Mouse (Mus musculus) hematopoietic multipotent progenitor cell, adult 10-12 weeks (in vitro differentiated cells): ENCODE measurements around the gene Gaa. TPM values are rescaled to one million over a fixed set of nuclear protein-coding genes. Genes with fewer than 3 reads are reported as not detected.

Source experiments
- polyA plus RNA-seq: library from polyadenylated mRNA; stranded (reverse); fragments of >175 nt; gene quantifications from 2 replicates; pipeline ENCODE4 v1.2.3, GENCODE M21; 2012; ENCODE audit warnings: low replicate concordance

Gaa gene
- 50.9 and 72.0 TPM in 2 replicates for polyA plus RNA-seq

DNA sequence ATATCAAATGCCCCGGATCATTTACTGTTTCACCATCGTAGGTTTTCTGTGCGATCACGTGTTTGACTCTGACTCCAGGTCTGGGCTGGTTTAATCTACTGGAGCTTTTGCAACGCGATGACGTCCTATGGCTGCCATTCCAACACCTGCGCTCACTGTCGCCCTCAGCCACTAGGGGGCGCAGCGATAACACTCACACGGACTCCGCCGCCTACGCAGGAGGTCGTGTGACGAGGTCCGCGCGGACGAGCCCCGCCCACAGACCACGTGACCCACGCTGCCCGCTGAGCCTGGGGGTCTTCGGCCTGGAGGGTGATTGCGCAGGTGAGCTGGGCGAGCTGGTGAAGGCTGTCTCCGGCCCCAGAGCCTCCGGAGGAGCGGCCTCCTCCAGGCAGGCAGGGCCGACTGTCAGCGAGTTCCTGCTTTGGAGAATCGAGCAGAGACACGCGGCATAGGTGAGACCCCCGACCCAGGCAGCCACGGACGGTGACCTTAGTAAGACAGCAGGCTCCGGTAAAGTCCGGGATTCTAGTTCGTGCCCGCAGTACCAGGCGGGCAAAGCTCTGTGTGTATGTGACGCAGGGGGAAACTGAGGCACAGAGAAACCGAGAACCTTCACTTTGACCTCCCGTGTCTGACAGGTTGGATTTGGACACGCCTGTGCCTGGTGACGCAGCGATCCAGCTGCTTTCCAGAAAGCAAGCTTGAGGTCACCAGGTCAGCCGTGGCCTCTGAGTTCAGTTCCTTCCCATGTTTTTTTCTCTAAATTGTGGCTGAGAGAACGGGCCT lies at the start of gene Gaa:
TSS of gene Gaa (plus strand) at position 120 of the 789 bp plus-strand sequence.

DNA sequence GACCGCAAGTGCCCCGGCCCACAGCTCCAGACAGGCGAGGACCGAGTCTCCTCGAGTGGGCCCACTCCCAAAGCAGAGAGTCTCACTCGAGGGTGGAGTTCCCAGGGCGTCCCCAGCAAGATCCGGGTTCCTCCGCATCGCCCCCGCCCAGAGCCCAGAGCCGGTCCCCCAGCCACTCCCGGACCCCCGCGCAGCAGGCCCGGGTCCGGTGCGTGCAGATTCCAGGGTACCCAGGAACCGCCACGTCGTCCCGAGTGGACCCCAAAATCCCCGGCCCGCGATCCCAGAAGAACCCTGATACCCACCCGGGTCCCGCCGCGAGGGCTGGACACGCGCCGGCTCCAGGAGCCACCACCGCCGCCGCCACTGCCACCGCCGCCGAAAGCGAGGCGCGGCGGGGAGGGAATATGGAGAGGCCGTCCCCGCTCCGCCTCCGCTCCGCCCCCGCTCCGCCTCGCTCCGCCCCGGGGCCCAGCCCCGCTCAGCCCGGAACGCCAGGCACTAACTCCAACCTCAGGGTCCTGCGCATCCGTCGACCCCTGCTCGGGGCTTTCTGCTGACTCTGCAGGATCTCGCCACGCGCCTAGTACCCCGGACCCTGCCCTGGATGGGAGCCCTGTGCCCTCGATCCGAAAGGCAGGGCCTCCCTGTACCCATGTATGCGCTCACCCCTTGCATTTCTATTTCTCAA lies 39.5 kb upstream of the Gaa start, which contains the start of the genes Tbc1d16 and Ccdc40:
TSS of gene Tbc1d16 (minus strand) at position 409 of the 691 bp plus-strand sequence.
TSS of gene Ccdc40 (plus strand) at position 482 of the 691 bp plus-strand sequence.

DNA sequence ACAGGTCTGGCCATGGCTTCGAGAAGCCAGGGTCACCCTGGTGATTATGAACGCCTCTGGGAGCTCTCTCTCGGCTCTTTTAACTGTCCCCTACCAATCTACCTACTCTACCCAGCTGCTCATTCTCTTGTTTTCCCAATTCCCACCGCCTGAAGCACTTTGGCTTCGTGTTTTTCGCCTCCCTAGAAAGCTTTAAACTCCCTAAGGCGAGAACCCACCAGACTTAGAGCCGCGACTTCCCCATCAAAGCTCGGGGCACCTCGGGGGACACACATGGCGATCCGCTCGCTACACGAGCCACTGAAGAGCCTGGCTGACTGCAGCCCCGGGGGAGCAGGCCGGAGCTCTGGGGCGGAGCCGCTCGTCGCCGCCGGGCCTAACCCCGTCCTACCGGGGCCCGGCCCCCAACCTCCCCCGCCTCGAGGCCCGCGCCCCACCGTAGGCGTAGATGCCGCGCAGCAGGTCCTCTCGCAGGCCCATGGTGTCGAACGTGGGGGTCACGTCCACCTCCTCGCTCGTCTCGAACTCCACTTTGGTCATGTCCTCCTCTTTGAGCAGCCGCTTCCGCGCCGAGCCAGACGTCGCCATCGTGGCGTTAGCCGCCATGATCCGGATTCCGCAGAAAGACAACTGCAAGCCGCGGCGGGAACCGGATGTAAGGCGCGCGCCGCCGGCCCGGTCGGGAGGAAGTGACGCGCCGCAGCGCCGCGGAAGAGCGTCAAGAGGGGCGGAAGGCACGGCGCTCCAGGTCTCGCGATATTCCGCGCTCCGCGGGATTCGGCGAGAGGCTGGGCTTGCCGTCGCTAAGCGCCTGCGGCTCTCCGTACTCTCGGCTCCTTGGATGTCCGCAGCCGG lies 31.9 kb downstream of the Gaa start, which contains the start of gene Eif4a3:
TSS of gene Eif4a3 (minus strand) at position 699 of the 855 bp plus-strand sequence.

DNA sequence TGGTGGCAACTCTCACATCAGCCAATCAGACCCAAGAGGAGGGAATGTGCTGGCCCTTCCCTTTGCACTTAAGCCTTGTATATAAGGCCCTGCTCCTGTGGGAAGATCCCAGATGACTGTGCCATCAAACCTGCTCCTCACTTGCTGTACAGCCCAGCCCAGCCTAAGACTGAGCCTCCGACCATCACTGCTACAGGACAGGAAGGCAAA lies 39.9 kb downstream of the Gaa start, which contains the start of gene Card14:
TSS of gene Card14 (plus strand) at position 111 of the 210 bp plus-strand sequence.

Other genes starting within 250 kb of the Gaa start
- gene Cbx2, start 244.9 kb upstream of the Gaa start, polyA plus RNA-seq: 3.0 and 4.6 TPM in 2 replicates
- gene Cbx8, start 226.9 kb upstream of the Gaa start, polyA plus RNA-seq: 16.7 and 47.2 TPM in 2 replicates
- gene Cbx4, start 181.7 kb upstream of the Gaa start, polyA plus RNA-seq: 108 and 258 TPM in 2 replicates
- gene Tbc1d16, start 39.4 kb upstream of the Gaa start, polyA plus RNA-seq: 3.5 and 5.2 TPM in 2 replicates
- gene Ccdc40, start 39.3 kb upstream of the Gaa start, polyA plus RNA-seq: 0.25 and 0.75 TPM in 2 replicates
- 70.5 and 113 TPM in 2 replicates for gene Eif4a3, start 32.2 kb downstream of the Gaa start, polyA plus RNA-seq
- not detected in 2 replicates for gene Card14, start 39.9 kb downstream of the Gaa start, polyA plus RNA-seq
- 33.4 and 87.9 TPM in 2 replicates for gene Sgsh, start 87.6 kb downstream of the Gaa start, polyA plus RNA-seq
- gene Slc26a11, start 87.7 kb downstream of the Gaa start, polyA plus RNA-seq: 5.0 and 9.2 TPM in 2 replicates
- gene Rnf213, start 125.2 kb downstream of the Gaa start, polyA plus RNA-seq: 8.8 and 10.0 TPM in 2 replicates
- gene Endov, start 223.5 kb downstream of the Gaa start, polyA plus RNA-seq: 33.7 and 39.0 TPM in 2 replicates